Mouse (Mus musculus): ENCODE data around the gene Ang.

Ang gene

DNA sequence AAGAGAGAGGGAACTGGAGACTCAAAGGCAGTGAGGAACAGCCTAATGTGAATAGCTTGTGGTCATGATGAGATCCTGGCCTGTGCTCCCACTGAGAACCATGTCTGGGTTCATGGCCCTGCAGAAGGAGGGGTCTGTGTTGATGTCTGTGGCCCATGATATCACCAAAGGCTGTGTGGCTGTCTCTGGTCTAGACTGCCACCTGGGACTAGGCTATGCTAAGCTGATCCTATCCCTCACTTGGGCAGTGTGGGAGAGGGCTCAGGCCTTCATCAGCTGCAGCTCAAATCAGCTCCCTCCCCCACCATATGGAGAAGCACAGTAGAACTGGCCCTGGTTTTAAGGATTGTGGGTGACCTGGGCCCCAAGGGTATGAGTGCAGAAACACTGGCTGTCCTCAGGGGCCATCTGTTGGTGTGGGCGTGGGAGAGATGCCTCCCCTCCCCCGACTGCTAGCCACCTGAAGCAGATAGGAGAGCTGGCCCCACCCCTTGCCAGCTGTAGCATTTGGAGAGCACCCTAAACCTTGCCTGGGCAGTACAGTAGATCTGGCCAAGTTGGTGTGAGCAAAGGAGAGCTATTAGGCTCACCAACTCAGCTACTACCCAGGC lies 36.8 kb downstream of the Ang start:
- DNase-seq (ENCODE audit: low spot score in 2 of 2), result no peak

DNA sequence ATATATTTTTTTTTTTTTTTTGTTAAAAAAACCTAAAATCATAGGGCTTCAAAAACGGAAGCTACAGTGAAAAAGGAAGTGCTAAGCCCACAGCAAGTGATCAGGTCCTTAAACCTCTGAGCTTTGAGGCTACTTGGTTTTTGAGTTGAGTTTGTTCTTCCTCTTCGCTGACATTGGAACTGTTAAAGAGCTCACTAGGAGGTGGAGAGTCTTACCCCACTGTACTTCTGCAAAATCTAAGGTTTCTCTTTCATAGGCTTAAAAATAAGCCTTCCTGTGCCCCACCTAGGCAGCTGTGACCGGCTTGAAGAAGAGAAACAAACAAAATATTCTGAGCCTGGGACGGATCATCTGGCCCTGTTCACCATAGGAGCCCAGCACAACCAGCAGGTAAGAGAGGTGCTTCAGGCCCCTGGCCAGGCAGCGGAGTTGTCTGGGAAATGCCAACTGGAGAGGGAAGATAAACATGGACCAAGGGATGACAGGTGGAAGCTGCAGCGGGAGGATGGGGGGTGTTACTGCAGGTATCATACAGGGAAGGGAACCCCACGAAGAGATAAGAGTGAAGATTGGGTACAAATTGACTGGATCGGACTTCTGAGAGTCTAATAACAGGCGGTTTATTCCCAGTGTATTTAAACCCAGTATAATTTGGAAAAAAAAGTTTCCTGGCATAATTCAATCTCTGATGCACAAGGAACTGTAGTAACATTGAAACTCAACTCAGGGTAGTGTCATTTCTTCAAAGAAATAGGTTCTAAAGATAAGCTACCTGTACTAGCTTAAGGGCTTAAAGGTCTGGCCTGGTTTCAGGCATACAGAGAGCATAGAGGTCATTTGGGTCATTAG lies 38.0 kb downstream of the Ang start:
- DNase-seq (ENCODE audit: low spot score in 2 of 2), result no peak

DNA sequence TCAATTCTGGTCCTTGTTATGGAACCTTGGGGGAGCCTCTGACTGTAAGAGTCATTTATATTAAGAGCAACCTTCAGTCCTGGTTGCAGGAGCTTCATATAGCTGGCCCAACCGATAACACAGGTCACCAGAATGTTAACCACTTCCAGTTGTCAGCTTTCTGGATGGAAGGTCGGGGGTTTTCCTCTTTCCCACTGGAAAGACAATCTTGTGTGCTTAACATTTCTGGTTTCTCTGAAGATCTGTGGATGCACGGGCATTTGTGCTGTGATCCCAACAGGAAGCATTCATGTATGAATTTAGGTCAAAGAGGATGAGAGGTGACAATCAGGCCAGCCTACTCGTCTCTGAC lies 38.6 kb downstream of the Ang start:
- no peak for DNase-seq (ENCODE audit: low spot score in 2 of 2)

DNA sequence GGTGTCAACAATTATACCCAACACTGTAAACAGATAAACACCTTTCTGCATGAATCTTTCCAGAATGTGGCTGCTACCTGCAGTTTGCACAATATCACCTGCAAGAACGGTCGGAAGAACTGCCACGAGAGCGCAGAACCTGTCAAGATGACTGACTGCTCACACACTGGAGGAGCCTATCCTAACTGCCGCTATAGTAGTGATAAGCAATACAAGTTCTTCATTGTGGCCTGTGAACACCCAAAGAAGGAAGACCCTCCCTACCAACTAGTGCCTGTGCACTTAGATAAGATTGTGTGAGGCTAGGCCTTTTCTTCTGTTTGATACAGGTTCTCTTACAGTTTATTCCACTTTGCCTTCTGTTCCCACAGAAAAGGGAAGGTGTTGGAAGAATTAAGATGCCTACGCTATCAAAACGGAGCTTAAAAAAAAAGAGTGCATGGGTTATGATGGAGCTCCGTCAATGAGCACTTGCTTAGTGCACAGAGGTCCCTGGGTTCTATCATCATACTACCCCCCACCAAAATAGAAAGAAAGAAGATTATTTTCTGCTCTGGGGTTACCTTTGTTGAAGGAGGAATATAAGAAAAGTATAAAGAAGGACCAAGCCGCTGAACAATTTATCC lies 39.5 kb downstream of the Ang start:
- DNase-seq (ENCODE audit: low spot score in 2 of 2), result no peak

- no peak for DNase-seq (ENCODE audit: low spot score in 2 of 2)
Observed at GRCm38 (mm10) chr14:51131086-51131815, 40.3 kb downstream of the Ang start.

- no peak for DNase-seq (ENCODE audit: low spot score in 2 of 2)
Observed at GRCm38 (mm10) chr14:51132372-51132771, 41.4 kb downstream of the Ang start.

DNA sequence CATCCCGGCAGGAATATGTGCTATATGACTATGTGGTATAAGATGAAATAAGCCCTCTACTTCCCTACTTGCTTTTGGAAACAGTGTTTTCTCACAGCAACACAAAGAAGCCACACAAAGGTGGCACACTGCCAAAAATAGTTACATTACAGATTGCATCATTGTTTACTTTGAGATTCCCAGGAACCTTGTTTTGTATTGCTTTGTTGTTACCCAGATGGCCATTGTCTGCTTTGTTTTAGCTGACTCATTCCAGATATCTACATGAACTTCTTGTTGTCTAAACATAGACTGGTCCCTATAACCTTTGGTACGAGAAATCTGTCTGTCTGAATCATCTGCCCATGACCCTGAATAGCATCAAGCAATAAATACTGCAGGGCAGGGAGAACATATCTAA lies 49.4 kb downstream of the Ang start:
- no peak for DNase-seq (ENCODE audit: low spot score in 2 of 2)

GRCm38 (mm10) chr14:51142119-51142518 lies 51.2 kb downstream of the Ang start:
- DNase-seq (ENCODE audit: low spot score in 2 of 2), result no peak

GRCm38 (mm10) chr14:51142568-51142967 lies 51.6 kb downstream of the Ang start:
- no peak for DNase-seq (ENCODE audit: low spot score in 2 of 2)

- DNase-seq (ENCODE audit: low spot score in 2 of 2), result no peak
Observed at GRCm38 (mm10) chr14:51143287-51143686, 52.3 kb downstream of the Ang start.

DNA sequence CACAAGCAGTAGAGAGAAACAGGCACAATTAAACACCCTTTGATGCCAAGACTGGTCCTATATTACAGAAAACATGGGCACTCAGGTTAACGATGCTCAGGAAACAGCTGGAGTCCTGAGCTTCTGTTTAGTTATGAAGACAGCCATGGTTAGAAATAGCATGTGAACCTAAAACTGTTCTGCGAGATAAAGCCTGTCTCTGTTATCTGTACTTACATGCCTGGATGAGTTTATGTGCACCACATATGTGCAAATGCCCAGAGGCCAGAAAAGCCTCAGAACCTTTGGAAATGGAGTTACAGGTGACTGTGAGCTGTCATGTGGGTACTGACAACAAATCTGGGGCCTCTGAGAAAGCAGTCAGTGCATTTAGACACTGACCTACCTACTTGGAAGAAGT lies 53.0 kb downstream of the Ang start:
- DNase-seq (ENCODE audit: low spot score in 2 of 2), result no peak

DNA sequence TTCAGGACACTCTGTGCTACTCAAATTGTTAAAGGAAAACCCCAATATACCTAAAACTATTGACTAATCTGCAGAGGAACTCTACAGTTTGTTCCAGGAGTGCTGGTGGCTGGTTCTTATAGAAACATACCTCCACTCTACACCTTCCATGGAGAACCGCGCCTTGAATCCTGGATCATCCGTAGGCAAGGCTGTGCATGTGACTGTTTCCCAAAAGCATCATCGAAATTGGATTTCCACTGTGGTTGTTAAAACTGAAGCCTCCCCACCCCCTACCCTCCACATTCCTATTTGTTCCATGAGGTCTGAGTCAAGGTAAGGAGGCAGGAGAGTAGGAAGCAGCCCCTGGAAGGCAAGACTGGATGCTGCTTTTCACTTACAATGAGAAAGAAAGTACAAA lies 53.5 kb downstream of the Ang start:
- no peak for DNase-seq (ENCODE audit: low spot score in 2 of 2)

- DNase-seq (ENCODE audit: low spot score in 2 of 2), result no peak
Observed at GRCm38 (mm10) chr14:51145521-51145920, 54.6 kb downstream of the Ang start.

DNA sequence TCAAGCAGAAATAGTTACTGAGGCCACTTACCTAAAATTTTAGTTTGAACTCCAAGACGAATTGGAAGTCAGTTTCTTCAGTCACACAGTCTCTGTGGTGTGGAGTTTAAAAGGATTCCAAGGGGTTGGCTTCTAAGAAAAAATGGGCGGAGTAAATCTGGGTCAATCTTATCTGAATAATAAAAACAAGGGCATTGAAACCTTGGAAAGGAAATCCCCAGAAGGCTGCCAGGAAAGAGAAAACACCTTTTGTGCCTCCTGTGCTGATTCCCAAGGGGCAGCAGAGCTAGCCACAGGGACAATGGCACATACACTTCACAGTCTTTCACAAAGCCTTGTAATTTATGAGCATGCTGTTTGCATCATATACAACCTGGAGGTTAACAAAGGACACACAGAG lies 55.7 kb downstream of the Ang start, which contains the start of gene Rnase1:
TSS of gene Rnase1 (minus strand) at position 101 of the 400 bp plus-strand sequence.
- no peak for DNase-seq (ENCODE audit: low spot score in 2 of 2)

- no peak for DNase-seq (ENCODE audit: low spot score in 2 of 2)
Observed at GRCm38 (mm10) chr14:51148006-51148405, 57.1 kb downstream of the Ang start.

GRCm38 (mm10) chr14:51149164-51149563 lies 58.2 kb downstream of the Ang start:
- no peak for DNase-seq (ENCODE audit: low spot score in 2 of 2)

GRCm38 (mm10) chr14:51150206-51150831 lies 59.4 kb downstream of the Ang start:
- DNase-seq (ENCODE audit: low spot score in 2 of 2), result no peak
